Mouse (Mus musculus) gastrocnemius, adult 18-20 months (tissue): ENCODE results near the gene Sh2d1b2. TPM values are rescaled to one million over a fixed set of nuclear protein-coding genes. Genes with fewer than 3 reads are reported as not detected.

Experiments used
- DNase-seq: peaks from one replicate; pipeline ENCODE4 v3.0.0; 2021; ENCODE audit warnings: low spot score
- total RNA-seq, 2 experiments: library from RNA; stranded (reverse); gene quantifications; 2 replicates each; pipeline ENCODE4 v1.2.3; 2021

Gene Sh2d1b2
- total RNA-seq, 2 experiments from 2014 or later, result not detected

DNA sequence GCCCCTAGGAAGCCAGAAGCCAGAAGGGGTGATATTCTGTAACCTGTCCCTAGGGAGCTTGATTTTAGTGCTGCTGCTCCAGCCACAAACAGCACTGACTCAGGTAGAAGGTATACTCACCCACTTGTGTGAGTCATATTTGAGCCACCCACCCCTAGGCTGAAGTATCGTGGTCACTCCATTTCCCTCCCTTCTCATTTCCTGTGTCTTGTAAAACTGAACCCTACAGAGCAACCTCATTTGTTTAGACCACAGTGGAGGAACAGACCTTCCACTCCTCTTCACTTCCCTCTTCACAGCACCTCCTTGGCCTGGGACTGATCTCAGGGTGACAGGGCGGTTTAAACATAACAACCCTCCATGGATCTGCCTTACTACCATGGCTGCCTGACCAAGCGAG, 44.5 kb downstream of the Sh2d1b2 start, which contains the start of gene Sh2d1b1:
TSS of gene Sh2d1b1 (plus strand) at position 305 of the 400 bp plus-strand sequence.
- DNase-seq, result no peak

DNA sequence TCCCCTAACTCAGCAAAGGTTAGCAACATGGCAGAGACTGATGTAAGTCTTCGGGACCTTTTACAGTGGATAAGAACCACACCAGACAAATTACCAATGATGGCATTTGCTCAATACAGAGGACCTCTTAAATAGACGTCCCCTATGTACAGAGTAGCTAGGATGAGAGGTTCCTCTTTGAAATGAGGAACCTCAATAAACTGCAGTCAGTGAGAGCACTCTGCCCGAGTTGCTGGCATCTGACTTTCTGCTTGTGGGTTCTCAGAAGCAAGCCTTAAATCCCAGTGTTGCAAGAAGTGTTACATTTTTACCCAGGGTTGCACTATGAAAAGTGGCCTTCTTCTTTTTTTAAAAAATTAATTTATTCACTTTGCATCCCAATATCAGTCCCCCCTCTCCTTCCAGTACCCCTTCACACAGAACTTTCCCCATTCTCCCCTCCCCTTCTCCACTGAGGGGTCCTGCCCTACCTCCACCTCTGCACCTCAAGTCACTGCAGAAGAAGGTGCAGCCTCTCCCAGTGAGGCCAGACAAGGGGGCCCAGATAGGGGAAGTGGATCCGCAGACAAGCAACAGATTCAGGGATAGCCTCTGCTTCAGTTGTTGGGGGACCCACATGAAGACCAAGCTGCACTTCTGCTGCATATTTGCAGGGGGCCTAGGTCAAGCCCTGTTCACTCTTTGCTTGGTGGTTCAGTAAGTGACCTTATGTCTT, 50.0 kb downstream of the Sh2d1b2 start:
- DNase-seq, result no peak

DNA sequence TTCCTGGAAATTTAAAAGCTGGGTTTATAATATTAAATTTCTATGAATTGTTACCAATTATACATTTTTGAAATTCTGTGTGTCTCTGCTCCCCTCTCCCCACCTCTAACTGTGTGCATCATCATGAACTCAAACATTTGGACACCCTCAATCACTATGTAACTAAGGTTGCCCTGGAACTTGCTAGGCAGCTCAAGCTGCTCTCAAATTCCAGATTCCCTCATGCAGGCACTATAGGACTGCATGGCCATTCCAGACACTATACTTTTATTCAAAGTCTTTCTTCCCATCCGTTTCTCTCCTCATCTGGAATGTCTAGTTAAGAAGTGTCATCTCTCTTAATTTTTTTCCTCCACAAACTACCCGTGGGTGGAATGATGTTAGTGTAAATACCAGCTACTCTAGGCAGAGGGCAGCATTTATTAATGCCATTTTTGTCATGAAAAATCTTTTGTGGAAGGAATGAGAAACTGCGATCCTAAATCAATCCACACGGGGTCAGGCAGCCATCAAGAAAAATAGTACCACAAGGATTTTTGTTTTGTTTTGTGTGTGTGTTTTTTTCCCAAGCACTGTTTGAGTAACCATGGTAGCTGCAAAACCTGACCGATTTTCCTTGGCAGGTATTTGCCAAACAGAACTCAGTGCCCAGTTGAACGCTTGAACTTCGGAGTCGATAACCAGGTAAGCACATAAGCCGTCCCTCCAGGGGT, 59.8 kb downstream of the Sh2d1b2 start:
- DNase-seq, result peak; percentile 33

DNA sequence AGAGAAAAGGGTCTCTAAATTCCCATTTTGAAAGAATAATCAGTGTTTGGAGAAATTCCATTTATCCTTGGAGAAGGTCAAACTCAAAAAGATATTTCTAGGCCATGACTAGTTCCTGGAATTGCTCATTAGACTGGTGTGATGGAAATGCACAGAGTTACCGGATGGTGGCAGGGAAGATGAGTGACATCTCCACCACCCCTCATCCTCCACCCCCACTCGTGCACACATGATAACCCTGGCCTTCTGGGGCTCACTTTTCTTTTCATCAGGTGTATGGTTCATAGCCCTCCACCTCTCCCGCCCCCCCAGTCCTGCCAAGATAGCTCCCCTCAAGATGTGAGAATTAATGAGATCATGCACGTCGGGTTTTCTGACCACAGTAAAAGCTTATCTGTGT, 60.7 kb downstream of the Sh2d1b2 start:
- no peak for DNase-seq

DNA sequence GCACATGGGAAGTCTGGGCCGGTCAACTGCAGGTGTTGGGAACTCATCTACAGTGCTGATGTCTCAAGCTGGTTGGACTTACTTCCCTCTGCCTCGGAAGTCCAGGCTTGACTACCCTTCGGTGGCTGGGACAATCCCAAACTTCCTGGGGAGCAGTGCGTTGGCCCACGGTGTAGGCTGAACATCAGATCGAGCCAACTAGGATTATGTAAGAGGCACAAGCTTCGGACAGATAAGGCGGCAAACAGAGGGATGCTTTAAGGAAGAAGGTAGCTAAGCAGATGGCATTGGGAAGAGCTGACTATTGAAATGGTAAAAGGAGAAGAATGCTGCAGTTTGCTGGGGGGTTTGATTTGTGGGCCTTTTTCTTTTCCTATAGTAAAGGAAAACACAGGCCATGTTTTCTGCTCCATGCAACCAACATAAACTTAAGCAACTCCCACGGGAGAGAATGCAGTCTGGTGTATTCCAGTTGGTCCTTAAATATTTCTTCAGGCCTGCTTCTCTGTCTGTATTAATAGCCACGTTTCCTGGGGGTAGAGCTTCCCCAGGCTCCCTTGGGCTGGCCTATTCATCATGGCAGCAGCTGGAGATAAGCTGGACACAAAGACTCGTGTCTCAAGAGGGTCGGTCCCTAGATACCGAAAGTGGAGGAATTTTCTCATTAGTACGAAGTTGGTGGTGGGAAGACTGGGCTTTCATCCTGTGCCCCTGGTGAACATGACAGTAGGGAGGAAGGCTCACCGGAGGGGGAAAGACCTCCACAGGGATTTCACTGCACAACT, 62.4 kb downstream of the Sh2d1b2 start:
- DNase-seq, result no peak

DNA sequence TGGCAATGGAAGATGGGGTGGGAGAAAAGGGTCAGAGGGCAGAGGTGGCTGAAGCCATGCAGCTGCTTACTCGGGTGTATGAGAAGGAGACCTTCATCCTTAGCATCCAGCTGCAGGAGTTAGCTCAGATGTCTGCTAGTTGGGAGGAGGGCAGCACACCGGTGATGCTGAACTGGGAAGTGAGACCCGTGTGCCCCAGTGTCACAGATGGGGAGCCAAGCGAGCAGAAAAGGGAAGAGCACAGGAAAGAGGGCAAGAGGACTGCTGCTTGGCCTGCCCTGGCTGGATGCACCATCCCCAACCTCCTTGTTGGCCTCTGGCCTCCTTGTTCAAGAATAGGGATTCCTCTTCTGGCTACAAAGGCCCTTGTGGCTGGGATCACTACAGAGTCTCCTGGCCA, 66.9 kb downstream of the Sh2d1b2 start:
- no peak for DNase-seq

DNA sequence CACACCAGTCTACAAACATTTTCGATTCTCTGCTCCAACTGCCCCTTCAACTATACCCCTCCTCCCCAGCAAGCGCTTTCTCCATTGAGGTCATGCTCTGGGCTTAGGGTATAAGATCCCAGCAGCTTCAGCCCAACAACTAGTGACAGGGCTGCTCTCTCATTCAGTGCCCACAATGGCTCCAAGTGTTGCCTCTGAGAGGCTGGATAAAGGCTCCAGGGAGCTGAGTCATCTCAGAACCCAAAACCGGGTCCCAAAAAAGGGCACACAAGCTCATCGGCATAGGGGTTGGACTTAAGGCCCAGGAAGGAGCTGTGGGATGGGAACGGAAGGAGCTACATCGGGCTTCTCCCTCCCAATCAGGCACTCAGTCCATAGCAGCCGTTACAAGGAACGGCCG, 69.1 kb downstream of the Sh2d1b2 start:
- no peak for DNase-seq

DNA sequence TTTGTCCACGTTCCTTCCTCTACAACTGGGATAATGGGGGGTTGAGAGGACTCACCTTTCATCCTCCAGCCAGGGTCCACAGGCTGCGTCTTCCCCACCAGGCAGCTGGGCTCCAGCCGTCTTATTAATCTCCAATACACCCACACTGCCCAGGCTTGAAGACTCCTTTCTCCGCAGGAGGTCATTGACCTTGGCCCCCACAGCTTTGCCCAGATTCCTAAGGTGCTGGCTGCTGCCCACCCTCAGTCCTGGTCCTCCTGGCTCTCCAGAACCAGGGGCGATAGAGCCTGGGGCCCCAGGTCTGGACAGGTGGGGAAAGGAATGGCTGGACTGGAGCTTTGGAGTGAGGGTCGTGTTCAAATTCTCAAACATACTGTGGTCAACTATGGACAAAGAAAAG, 69.9 kb downstream of the Sh2d1b2 start:
- DNase-seq, result no peak

DNA sequence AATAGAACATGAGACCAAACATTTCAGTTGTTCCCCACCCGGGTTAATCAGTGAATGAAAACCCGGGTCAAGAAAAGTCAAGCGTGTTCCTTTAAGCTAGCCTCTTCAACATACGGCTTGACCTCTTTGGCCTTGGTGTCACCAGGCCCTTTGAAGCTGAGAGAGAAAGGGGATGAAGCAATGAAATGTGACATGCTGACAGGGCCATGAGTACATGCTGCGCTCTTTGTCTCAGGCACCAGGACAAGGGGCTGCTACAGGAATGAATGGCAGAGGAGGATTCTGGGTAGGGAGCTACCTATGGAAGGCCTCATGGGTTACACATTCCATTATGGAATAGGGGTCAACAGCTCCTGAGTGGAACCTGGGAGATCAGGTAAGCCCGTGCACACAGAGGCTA, 70.6 kb downstream of the Sh2d1b2 start:
- DNase-seq, result no peak

Other genes starting within 250 kb of the Sh2d1b2 start
- 10 to 100 TPM; 10.1 to 15.8 TPM for gene Ddr2, start 122.0 kb upstream of the Sh2d1b2 start, total RNA-seq
- gene Uap1, start 57.8 kb upstream of the Sh2d1b2 start, total RNA-seq, result 10 to 100 TPM; 43.4 to 49.7 TPM
- 10 to 100 TPM; 11.7 to 15.6 TPM for gene Uhmk1, start 17.4 kb upstream of the Sh2d1b2 start, total RNA-seq
- not detected for gene Sh2d1b1, start 44.6 kb downstream of the Sh2d1b2 start, total RNA-seq
- gene Gm7694, start 73.6 kb downstream of the Sh2d1b2 start, total RNA-seq, result under 1 TPM; 0.39 to 0.76 TPM
- not detected for gene Spata46, start 76.1 kb downstream of the Sh2d1b2 start, total RNA-seq